Mouse (Mus musculus) heart, postnatal 14 days (tissue): Measurements from ENCODE around the gene Elmo1. TPM values are rescaled to one million over a fixed set of nuclear protein-coding genes. Genes with fewer than 3 reads are reported as not detected.

Experiments
- DNase-seq, 2 experiments: peaks; one replicate each; pipeline ENCODE4 v3.0.0; 2021 to 2022
- intact Hi-C: fragments of 180-260 bp; cut with DNase I; formaldehyde crosslinking; loops from one replicate; pipeline ENCODE4 v1.15.1; 2025
- long read RNA-seq, 2 experiments: library from polyadenylated mRNA; stranded (forward); transcript quantifications; one replicate each; pipeline ENCODE4 v2.0.0; 2021
- total RNA-seq, 2 experiments: library from RNA; stranded (reverse); gene quantifications; 2 replicates each; pipeline ENCODE4 v1.2.3; 2021

Gene Elmo1
- 10 to 100 TPM; 16.4 to 17.1 TPM for total RNA-seq
- long read RNA-seq, experiment 1, full-length matches to known transcripts = 17 of 27 reads
- long read RNA-seq, experiment 1, partial matches to known transcripts = 4 of 27 reads
- long read RNA-seq, experiment 1, other reads (novel, unspliced or antisense) = 6 of 27 reads
- long read RNA-seq, experiment 2, full-length matches to known transcripts = 9 of 13 reads
- long read RNA-seq, experiment 2, partial matches to known transcripts = 2 of 13 reads
- long read RNA-seq, experiment 2, other reads (novel, unspliced or antisense) = 2 of 13 reads

GRCm38 (mm10) chr13:20090133-20090710 is at the start of gene Elmo1:
Gene Elmo1 (plus strand): TSS chr13:20090596.
- peak; percentile 77 for DNase-seq
- intact Hi-C loops = loop anchor here (5.0 kb wide), 2 partner anchors 182 to 202 kb away; no protein-coding TSS in a partner anchor

- intact Hi-C loops = no loop called here
- DNase-seq = no peak
Observed at GRCm38 (mm10) chr13:20041169-20041830, 49.1 kb upstream of the Elmo1 start.

DNA sequence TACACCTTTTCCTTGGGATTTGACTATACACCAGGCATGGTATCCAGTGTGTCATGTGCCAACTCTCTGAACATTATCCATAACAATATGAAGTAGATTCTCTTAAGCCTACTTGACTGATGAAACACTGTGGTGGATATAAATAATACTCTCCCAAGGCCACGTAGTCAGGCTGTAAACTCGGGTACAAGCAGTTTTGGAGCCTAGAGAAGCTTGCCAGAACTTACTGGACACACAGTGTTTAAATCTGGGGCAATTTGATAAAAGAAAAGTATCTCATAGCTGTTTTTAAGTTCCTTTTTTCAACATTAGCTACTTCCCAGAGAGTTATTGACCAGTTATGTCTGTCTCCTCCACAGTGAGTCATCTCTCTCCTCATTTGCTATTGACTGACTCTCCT is 47.5 kb upstream of the Elmo1 start:
- DNase-seq = no peak
- intact Hi-C loops = no loop called here

GRCm38 (mm10) chr13:20045350-20045749 is 45.0 kb upstream of the Elmo1 start:
- intact Hi-C loops = no loop called here
- DNase-seq = no peak

GRCm38 (mm10) chr13:20045836-20046235 is 44.6 kb upstream of the Elmo1 start:
- intact Hi-C loops = no loop called here

GRCm38 (mm10) chr13:20046406-20046805 is 44.0 kb upstream of the Elmo1 start:
- DNase-seq = no peak
- intact Hi-C loops = no loop called here

More at GRCm38 (mm10) chr13:20045836-20046235, 44.6 kb upstream of the Elmo1 start:
- DNase-seq = no peak

DNA sequence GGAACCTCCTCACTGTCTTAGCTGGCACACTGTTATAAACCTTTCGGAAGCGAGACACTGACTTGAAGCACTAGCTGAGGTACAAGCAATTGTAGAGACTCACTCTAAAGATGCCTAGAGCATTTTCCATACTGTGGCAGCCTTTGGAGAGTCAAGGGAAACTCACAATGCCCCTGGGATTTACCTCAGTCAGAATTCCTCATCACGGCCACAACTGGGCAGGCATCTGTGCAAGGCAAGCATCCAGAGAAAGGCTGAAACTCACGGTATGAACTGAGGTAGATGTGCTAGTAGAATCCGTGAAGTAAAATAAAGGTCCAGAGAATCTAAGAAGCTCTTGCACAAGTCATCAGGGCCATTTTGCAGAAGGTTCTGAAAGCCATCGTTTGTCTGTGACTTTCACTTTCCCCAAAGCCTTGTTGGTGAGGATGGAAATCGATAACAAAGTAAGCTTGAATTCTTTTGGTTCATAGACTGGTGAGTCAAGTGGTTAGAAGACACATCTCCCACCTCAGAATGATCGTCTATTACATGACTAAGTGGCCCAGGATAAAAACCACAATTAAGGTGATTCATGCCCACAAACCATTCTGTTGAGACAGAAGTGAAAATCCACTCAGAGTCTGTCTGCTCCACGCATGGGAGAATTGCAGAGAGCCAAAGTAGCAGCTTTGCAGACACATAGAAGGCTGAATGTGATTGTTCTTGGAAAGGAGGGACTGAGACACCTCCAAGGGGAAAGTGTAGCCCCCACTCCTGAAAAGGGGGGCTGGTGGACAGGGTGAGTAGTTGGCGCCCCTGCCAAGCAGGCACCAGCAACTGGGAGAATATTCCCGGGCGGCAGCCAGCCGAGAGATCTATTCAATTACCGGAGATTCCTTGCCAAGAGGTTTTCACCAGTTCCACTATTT is 42.2 kb upstream of the Elmo1 start:
- no peak for DNase-seq
- intact Hi-C loops = no loop called here

DNA sequence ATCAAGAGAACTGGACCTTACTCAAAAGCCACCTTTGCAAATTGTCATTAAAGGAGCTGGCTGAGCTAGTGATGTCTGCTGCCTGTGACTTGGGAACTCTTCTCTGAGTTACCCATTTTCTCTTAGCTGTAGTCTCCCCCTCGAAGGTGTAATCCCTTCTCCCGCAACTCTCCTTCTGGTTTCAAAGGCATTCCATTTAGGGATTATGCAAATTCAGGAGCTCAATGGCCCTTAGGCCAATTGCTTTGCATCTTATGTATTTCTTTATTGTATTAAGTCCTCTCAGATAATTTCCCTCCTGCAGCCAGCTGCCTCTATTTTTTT is 41.6 kb upstream of the Elmo1 start:
- DNase-seq = no peak
- intact Hi-C loops = no loop called here

DNA sequence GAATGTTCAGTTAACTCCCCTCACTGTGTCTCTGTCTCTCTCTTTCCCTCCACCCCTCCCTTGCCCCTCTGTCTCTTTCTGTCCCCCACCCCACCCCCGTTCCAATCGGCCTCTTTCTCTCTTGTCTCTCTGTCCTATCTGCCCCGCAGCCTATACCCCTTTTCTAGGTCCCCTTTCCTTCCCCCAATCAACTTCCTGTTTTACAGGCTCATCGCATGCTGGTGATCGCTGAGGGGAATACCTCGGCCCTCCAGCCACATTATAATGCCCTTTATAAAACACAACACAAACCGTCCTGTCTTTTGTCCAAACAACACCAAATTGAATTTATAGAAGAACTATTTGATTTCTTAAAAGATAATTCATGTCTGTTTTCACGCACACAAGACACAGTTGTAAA is 40.7 kb upstream of the Elmo1 start:
- DNase-seq = no peak
- intact Hi-C loops = no loop called here

DNA sequence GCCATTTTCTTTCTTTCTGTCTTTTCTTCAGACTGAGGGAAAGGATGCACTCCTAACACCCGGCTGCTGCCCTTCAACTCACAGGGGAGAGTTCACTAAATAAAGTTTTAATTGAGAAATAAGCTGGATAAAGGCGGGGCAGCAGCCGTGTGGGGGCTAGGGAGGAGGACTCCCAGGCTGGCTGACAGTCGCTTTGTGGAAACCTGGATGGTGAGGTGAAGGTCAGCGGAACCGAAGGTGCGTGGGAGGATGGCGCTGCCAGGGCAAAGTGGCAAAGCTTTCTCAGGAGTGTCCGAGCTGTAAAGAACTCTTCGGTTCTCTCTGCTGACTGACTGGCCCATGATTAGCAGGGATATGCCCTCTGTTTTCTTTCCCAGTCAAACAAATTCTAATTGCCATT is 40.2 kb upstream of the Elmo1 start:
- intact Hi-C loops = no loop called here
- DNase-seq = no peak

DNA sequence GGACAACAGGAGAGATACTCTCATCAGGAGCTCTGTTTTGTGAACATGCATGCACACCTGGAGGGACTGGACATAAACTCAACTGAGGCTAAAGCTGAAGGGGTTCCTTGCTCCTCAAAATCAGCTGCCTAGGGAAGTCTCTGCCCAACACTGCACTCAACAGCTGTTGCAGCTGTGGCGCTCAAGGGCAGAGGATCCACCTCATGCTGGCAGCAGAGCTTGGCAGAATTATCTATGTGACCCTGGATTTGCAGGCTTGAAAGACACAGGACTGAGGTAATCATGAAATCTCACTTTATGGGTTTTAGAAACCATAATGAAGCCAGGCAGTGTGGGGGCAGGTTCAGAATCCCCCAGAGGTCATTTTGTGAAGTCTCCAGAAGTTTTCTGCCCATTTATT is 32.5 kb upstream of the Elmo1 start:
- intact Hi-C loops = no loop called here
- no peak for DNase-seq

GRCm38 (mm10) chr13:20061031-20061430 is 29.4 kb upstream of the Elmo1 start:
- intact Hi-C loops = no loop called here
- no peak for DNase-seq

GRCm38 (mm10) chr13:20063331-20063730 is 27.1 kb upstream of the Elmo1 start:
- intact Hi-C loops = no loop called here
- DNase-seq = no peak

GRCm38 (mm10) chr13:20072043-20072442 is 18.4 kb upstream of the Elmo1 start:
- DNase-seq = no peak
- intact Hi-C loops = no loop called here

DNA sequence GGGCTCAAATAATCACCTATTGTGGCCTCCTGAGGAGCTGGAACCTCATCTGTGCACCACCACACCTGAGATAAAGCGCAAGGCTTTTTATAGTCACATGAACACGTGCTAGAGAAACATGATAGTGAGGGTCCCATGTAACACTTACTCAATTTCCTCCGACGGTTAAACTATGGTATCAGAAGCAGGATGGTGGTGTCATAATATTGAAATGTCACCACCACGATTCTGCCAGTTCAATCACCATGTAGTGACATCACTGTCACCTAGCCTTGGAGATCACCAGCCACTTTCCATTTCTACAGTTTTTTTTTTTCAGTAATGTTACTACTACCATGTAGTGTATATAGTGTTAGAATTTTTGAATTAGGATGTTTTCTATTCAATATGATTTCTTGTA is 17.4 kb upstream of the Elmo1 start:
- intact Hi-C loops = no loop called here
- DNase-seq = no peak

GRCm38 (mm10) chr13:20076521-20076920 is 13.9 kb upstream of the Elmo1 start:
- DNase-seq = no peak
- intact Hi-C loops = no loop called here

DNA sequence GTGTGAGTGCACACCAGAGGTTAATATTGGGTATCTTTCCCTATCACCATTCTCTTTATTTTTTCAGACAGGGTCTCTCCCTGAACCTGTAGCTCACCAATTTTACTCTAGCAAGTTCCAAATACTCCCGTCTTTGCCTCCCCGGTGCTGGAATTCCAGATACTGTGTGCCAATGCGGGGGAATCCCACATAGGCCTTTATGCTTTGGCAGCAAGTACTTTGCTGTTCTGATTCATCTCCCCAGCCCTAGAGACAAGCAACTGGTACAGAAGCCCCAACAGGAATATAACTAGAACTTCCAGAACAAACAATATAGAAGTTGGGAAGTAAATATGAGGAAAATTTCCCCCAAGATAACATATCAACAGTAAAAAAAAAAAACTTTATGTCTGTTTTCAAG is 13.2 kb upstream of the Elmo1 start:
- DNase-seq = no peak

GRCm38 (mm10) chr13:20090711-20091603 is 561 bp downstream of the Elmo1 start:
- DNase-seq = peak; percentile 54 to 67
- intact Hi-C loops = loop anchor here (5.0 kb wide), 2 partner anchors 181 to 201 kb away; no protein-coding TSS in a partner anchor

More for the DNA sequence above, 13.2 kb upstream of the Elmo1 start:
- intact Hi-C loops = no loop called here

DNA sequence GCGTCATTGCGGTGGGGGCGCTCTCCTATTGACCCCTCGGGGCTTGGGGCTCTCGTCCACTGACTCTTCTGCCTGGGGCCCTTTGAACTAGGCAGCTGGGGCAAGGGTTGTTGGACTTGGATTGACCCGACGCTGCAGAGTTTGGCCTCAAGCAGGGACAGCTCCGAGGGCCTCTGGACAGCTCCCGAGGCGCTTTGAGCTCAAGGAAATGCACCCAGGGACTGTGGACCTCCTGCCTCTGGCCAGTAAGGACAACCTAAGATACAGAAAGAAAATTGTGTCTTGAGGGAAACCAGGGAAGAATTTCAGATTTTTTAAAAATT is 1.2 kb downstream of the Elmo1 start:
- intact Hi-C loops = loop anchor here (5.0 kb wide), 2 partner anchors 181 to 201 kb away; no protein-coding TSS in a partner anchor
- DNase-seq = no peak

- intact Hi-C loops = loop anchor here (2.0 to 5.0 kb wide), 4 partner anchors 34 to 200 kb away; no protein-coding TSS in a partner anchor
Observed at GRCm38 (mm10) chr13:20092301-20092700, 1.9 kb downstream of the Elmo1 start.

More at GRCm38 (mm10) chr13:20092301-20092700, 1.9 kb downstream of the Elmo1 start:
- DNase-seq = no peak
